Mouse (Mus musculus): Measurements from ENCODE around the gene Capn1. TPM values are rescaled to one million over a fixed set of nuclear protein-coding genes. Genes with fewer than 3 reads are reported as not detected.

The Capn1 gene
- polyA plus RNA-seq, 1 experiment: not detected

DNA sequence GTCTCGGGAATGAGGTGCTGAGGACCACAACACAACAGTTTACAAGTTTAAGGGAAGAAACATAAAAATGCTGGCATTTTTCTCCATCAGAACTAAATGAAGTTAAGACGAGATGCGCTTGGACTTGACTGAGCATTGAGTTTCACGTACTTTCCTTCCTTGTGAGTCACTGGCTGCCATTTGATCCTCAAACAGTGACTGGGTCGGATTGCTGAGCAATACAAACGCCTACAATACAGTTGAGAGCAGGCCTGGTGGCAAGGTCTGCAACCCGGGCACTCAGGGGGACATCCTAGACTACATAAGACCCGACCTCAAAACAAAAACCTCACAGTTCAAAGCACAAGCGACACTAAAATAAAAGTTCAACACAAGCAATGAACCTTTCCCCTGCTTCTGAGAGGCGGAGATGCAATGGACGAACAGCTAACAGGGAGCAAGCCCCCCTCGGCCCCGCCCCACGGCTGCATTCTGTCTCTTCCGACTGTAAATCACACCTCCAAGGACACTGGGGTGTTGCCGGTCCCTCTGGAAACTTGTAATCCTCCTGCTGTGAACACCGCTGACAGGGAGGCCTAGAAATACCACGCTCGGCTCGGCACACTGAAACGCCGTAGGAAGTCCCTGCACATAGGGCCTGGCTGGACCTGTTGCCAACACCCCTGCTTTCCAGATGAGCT, 61.5 kb downstream of the Capn1 start:
- TF ChIP-seq POLR2A (IDR thresholded peaks at IDR 0.05; ENCODE audit: insufficient read depth, low read depth, low read length) (no peak), CTCF (IDR thresholded peaks at IDR 0.05; ENCODE audit: insufficient read depth, low read depth, low read length) (no peak)
- Histone ChIP-seq H3K4me1 (ENCODE audit: control insufficient read depth, insufficient read depth, low read length) (no peaks in the 10 kb centered on the region), H3K4me3 (ENCODE audit: insufficient read depth, low read depth, low read length) (no peak overlapping the region), H3K27ac (ENCODE audit: insufficient read depth, low read depth, low read length) (no peak overlapping the region)
- WGBS: 88% methylated on average over 22 of the region's 22 CpGs

- no peak overlapping the region for H3K4me3 ChIP-seq (ENCODE audit: insufficient read depth, low read depth, low read length)
- 94% methylated on average over 19 of the region's 19 CpGs for WGBS
- no peak for TF ChIP-seq CTCF (IDR thresholded peaks at IDR 0.05; ENCODE audit: insufficient read depth, low read depth, low read length)
- no peak for TF ChIP-seq POLR2A (IDR thresholded peaks at IDR 0.05; ENCODE audit: insufficient read depth, low read depth, low read length)
- no peak overlapping the region for H3K27ac ChIP-seq (ENCODE audit: insufficient read depth, low read depth, low read length)
- H3K4me1 ChIP-seq (ENCODE audit: control insufficient read depth, insufficient read depth, low read length): no peaks in the 10 kb centered on the region
These were observed 62.4 kb downstream of the Capn1 start for GRCm38 (mm10) chr19:5953201-5953770.

DNA sequence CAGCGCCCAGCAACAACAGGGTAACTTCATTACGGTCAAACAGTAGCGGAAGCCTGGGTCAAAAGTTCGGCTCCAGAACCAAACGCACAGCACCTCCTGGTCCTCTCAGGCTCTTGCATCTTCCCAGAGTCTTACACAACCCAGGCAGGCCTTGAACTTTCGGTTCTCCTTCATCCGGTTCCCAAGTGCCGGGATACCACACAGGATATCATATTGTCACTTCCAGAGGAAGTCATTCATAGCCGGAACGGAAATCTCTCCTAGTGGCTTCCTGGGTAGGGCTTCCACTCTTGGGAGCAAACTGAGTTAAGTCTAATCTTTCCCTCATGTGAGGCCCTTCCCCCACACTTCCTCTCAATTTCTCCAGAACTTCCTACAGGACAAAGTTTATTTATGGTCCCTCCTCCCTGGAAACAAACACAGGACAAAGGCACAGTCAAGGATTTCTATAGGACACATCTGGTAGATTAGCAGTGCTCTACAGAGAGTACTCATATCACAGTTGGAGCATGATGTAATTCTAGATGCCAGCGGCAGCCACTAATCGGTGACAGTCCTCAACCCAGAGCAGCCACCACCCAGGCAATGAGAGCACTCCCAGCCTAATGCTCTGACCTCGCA, 63.5 kb downstream of the Capn1 start:
- Histone ChIP-seq H3K4me3 (ENCODE audit: insufficient read depth, low read depth, low read length) (no peak overlapping the region), H3K27ac (ENCODE audit: insufficient read depth, low read depth, low read length) (no peak overlapping the region), H3K4me1 (ENCODE audit: control insufficient read depth, insufficient read depth, low read length) (no peaks in the 10 kb centered on the region)
- 86% methylated on average over 13 of the region's 13 CpGs for WGBS
- TF ChIP-seq CTCF (IDR thresholded peaks at IDR 0.05; ENCODE audit: insufficient read depth, low read depth, low read length) (no peak), POLR2A (IDR thresholded peaks at IDR 0.05; ENCODE audit: insufficient read depth, low read depth, low read length) (no peak)

- WGBS: 90% methylated on average over 16 of the region's 16 CpGs
- H3K4me1 ChIP-seq (ENCODE audit: control insufficient read depth, insufficient read depth, low read length): no peaks in the 10 kb centered on the region
- TF ChIP-seq POLR2A (IDR thresholded peaks at IDR 0.05; ENCODE audit: insufficient read depth, low read depth, low read length) (no peak), CTCF (IDR thresholded peaks at IDR 0.05; ENCODE audit: insufficient read depth, low read depth, low read length) (no peak)
- no peak overlapping the region for H3K4me3 ChIP-seq (ENCODE audit: insufficient read depth, low read depth, low read length)
- H3K27ac ChIP-seq (ENCODE audit: insufficient read depth, low read depth, low read length): no peak overlapping the region
These were observed 64.1 kb downstream of the Capn1 start for GRCm38 (mm10) chr19:5951631-5952030.

DNA sequence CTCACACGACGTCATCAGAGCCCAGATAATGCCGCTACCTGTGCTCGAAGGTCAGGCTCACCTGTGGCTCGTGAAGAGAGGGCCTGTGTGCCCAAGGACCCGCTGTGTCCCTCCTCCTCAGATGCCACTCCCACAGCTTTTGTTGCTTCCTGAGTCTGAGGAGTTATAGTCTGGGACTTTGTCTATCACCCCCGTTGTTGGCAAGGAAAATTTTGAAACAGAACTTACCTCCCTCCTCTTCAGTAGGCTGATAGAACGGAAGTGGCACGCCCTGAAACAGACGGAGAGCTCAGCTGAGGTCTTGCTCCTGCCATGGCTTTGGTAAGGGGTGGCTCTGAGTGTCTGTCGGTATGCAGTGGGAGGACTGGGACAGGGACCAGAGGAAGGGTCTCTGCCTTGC, 65.5 kb downstream of the Capn1 start:
- Histone ChIP-seq H3K27ac (ENCODE audit: insufficient read depth, low read depth, low read length) (no peak overlapping the region), H3K4me3 (ENCODE audit: insufficient read depth, low read depth, low read length) (no peak overlapping the region), H3K4me1 (ENCODE audit: control insufficient read depth, insufficient read depth, low read length) (peaks cover 7% of the 10 kb centered on the region)
- 95% methylated on average over 11 of the region's 11 CpGs for WGBS
- no peak for TF ChIP-seq CTCF (IDR thresholded peaks at IDR 0.05; ENCODE audit: insufficient read depth, low read depth, low read length)
- no peak for TF ChIP-seq POLR2A (IDR thresholded peaks at IDR 0.05; ENCODE audit: insufficient read depth, low read depth, low read length)

- Histone ChIP-seq H3K4me3 (ENCODE audit: insufficient read depth, low read depth, low read length) (no peak overlapping the region), H3K4me1 (ENCODE audit: control insufficient read depth, insufficient read depth, low read length) (peaks cover 13% of the 10 kb centered on the region), H3K27ac (ENCODE audit: insufficient read depth, low read depth, low read length) (0 out of 2 replicates have a peak overlapping the region, but pooled peaks have one; percentile 40)
- TF ChIP-seq POLR2A (IDR thresholded peaks at IDR 0.05; ENCODE audit: insufficient read depth, low read depth, low read length) (no peak), CTCF (IDR thresholded peaks at IDR 0.05; ENCODE audit: insufficient read depth, low read depth, low read length) (no peak)
- 74% methylated on average over 8 of the region's 8 CpGs for WGBS
These were observed 69.8 kb downstream of the Capn1 start for GRCm38 (mm10) chr19:5945891-5946290.

DNA sequence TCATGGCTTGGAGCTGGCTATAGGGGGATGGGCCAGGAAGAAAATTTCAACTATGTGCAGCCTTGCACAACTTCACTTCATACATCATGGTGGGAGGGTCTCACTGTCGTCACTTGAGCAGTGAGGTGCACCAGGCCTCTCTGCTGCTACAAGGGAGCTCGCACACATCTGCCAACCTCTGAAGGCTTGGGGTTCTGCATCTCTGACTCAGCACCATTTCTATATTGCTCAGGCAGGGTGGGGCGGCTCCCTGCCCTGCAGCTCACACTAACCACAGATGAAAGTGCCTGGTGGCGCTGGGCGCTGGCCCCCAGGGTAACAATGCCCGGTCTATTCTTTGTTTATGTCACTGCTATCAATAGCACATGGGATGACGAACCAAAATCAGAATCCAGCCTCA, 70.7 kb downstream of the Capn1 start:
- Histone ChIP-seq H3K4me1 (ENCODE audit: control insufficient read depth, insufficient read depth, low read length) (peaks cover 13% of the 10 kb centered on the region), H3K4me3 (ENCODE audit: insufficient read depth, low read depth, low read length) (no peak overlapping the region), H3K27ac (ENCODE audit: insufficient read depth, low read depth, low read length) (no peak overlapping the region)
- 49% methylated on average over 7 of the region's 7 CpGs for WGBS
- TF ChIP-seq POLR2A (IDR thresholded peaks at IDR 0.05; ENCODE audit: insufficient read depth, low read depth, low read length): no peak
- no peak for TF ChIP-seq CTCF (IDR thresholded peaks at IDR 0.05; ENCODE audit: insufficient read depth, low read depth, low read length)

DNA sequence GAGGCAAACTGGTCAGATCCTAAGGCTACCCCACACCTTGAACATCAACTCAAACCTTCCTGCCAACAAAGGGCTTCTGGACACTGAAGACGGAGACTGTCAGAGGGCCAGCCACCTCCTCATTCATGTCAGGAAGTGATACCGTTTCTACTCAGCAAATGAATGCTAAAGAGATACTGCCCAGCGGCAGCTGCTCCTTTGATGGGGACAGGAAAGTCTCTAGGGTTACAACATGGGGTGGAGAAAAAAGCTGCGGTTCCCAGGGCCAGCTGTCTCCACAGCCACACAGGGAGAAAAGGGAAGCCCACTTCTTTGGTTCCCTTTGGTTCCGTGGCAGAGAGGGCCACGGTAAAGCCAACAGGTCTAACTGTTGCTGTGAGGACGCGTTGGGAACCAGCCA, 71.6 kb downstream of the Capn1 start:
- WGBS: 60% methylated on average over 8 of the region's 8 CpGs
- no peak overlapping the region for H3K27ac ChIP-seq (ENCODE audit: insufficient read depth, low read depth, low read length)

DNA sequence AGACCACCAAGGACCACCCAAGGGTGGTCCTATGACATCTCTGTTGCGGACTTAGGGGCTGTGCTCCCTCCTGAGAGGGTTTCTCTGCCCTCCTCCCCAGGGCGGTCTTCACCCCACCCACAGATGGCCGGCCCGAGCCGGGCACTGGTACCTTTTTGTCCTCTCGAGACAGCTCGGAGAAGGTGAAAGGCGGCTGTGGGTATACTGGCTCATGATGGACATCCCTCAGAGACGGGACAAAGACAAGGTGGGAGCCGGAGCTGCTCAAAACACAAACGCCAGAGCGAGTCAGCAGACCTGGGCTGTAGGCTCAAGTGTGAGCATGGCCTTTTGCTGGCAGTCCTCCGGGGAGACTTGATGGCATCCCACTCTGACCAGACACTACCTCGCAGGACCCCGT, 72.3 kb downstream of the Capn1 start:
- Histone ChIP-seq H3K4me3 (ENCODE audit: insufficient read depth, low read depth, low read length) (no peak overlapping the region), H3K27ac (ENCODE audit: insufficient read depth, low read depth, low read length) (no peak overlapping the region), H3K4me1 (ENCODE audit: control insufficient read depth, insufficient read depth, low read length) (peaks cover 16% of the 10 kb centered on the region)
- 91% methylated on average over 15 of the region's 15 CpGs for WGBS
- TF ChIP-seq CTCF (IDR thresholded peaks at IDR 0.05; ENCODE audit: insufficient read depth, low read depth, low read length): no peak
- no peak for TF ChIP-seq POLR2A (IDR thresholded peaks at IDR 0.05; ENCODE audit: insufficient read depth, low read depth, low read length)

More for the DNA sequence above, 71.6 kb downstream of the Capn1 start:
- no peak for TF ChIP-seq POLR2A (IDR thresholded peaks at IDR 0.05; ENCODE audit: insufficient read depth, low read depth, low read length)
- no peak for TF ChIP-seq CTCF (IDR thresholded peaks at IDR 0.05; ENCODE audit: insufficient read depth, low read depth, low read length)
- no peak overlapping the region for H3K4me3 ChIP-seq (ENCODE audit: insufficient read depth, low read depth, low read length)
- peaks cover 16% of the 10 kb centered on the region for H3K4me1 ChIP-seq (ENCODE audit: control insufficient read depth, insufficient read depth, low read length)
